Mouse (Mus musculus) embryonic facial prominence, embryonic 15.5 days (tissue): ENCODE results near the gene Xlr4b. TPM values are rescaled to one million over a fixed set of nuclear protein-coding genes. Genes with fewer than 3 reads are reported as not detected.
"Not testable (repeated sequence)": the region's sequence is repeated elsewhere in the genome, so short reads cannot be mapped to it uniquely, and the experiment has no call there.

Experiments used
- ATAC-seq: fragments of 200-750 bp; cut with Nextera tagmentation; 2 replicates; pipeline ENCODE4 v1.8.0; 2017; ENCODE audit warnings: low read depth, moderate TSS enrichment; ENCODE audit not compliant: insufficient number of reproducible peaks, low FRiP score, low TSS enrichment
- H3K27ac ChIP-seq: fragments of 300-500 bp; sonication (generic); replicated peaks from 2 replicates; pipeline ENCODE4 v1.5.1; 2015; ENCODE audit warnings: mild to moderate bottlenecking, inconsistent platforms
- H3K27me3 ChIP-seq: fragments of 300-500 bp; sonication (generic); 2 replicates; pipeline ENCODE4 v1.6.1; 2015; ENCODE audit warnings: inconsistent platforms
- H3K36me3 ChIP-seq: fragments of 300-500 bp; sonication (generic); 2 replicates; pipeline ENCODE4 v1.6.1; 2015; ENCODE audit warnings: mild to moderate bottlenecking, inconsistent platforms
- H3K4me1 ChIP-seq: fragments of 300-500 bp; sonication (generic); 2 replicates; pipeline ENCODE4 v1.6.1; 2015; ENCODE audit warnings: inconsistent platforms
- H3K4me2 ChIP-seq: fragments of 300-500 bp; sonication (generic); replicated peaks from 2 replicates; pipeline ENCODE4 v1.6.1; 2015; ENCODE audit warnings: mild to moderate bottlenecking, inconsistent platforms
- H3K4me3 ChIP-seq: fragments of 300-500 bp; sonication (generic); replicated peaks from 2 replicates; pipeline ENCODE4 v1.5.1; 2015; ENCODE audit warnings: mild to moderate bottlenecking, inconsistent platforms
- H3K9ac ChIP-seq: fragments of 300-500 bp; sonication (generic); 2 replicates; pipeline ENCODE4 v1.6.1; 2015; ENCODE audit warnings: inconsistent platforms
- H3K9me3 ChIP-seq: fragments of 300-500 bp; sonication (generic); replicated peaks from 2 replicates; pipeline ENCODE4 v1.6.1; 2016; ENCODE audit warnings: inconsistent platforms
- WGBS: fragments of 180-500 bp; shearing (Covaris S2); methylation state at CpG from one replicate; pipeline ENCODE4 v1.1.7; 2015; 5-methylcytosine and 5-hydroxymethylcytosine counted together
- polyA plus RNA-seq: library from polyadenylated mRNA; unstranded; fragments of >200 nt; fragmentation: Nextera tagmentation; extraction: Ambion mirVana; gene quantifications from 2 replicates; pipeline ENCODE4 v1.2.1, GENCODE M21; 2015

Gene Xlr4b
- 0.70 and 1.0 TPM in 2 replicates for polyA plus RNA-seq

- H3K9ac ChIP-seq, H3K27me3 ChIP-seq, H3K4me1 ChIP-seq, H3K4me3 ChIP-seq, H3K27ac ChIP-seq, H3K9me3 ChIP-seq, ATAC-seq, H3K4me2 ChIP-seq, H3K36me3 ChIP-seq: not testable (repeated sequence)
- 64% methylated on average over 18 of the region's 19 CpGs for WGBS
These were observed at the start of gene Xlr4b for GRCm38 (mm10) chrX:73213819-73214564. Xlr4b (plus strand) TSS chrX:73214333.

GRCm38 (mm10) chrX:73176889-73177288, 37.2 kb upstream of the Xlr4b start, which contains the start of gene Spin2d:
Spin2d (minus strand) TSS chrX:73176989.
- H3K9ac ChIP-seq, H3K36me3 ChIP-seq, H3K4me1 ChIP-seq, H3K27ac ChIP-seq, H3K4me3 ChIP-seq, H3K4me2 ChIP-seq, H3K9me3 ChIP-seq, H3K27me3 ChIP-seq, ATAC-seq: not testable (repeated sequence)
- 91% methylated on average over 6 of the region's 15 CpGs for WGBS

- H3K9me3 ChIP-seq, H3K36me3 ChIP-seq, H3K4me1 ChIP-seq, H3K4me2 ChIP-seq, ATAC-seq, H3K27ac ChIP-seq, H3K9ac ChIP-seq, H3K27me3 ChIP-seq, H3K4me3 ChIP-seq: not testable (repeated sequence)
- WGBS: 78% methylated on average over 12 of the region's 12 CpGs
These were observed 22.2 kb upstream of the Xlr4b start, which contains the start of gene Xlr3b for GRCm38 (mm10) chrX:73191934-73192333. Xlr3b (plus strand) TSS chrX:73192207.

GRCm38 (mm10) chrX:73225365-73225764, 11.2 kb downstream of the Xlr4b start:
- Histone ChIP-seq H3K4me3 (no peak overlapping the region), H3K36me3 (no peaks in the 10 kb centered on the region), H3K27me3 (0 out of 2 replicates have a peak, but pooled peaks cover 6% of the 10 kb centered on the region), H3K4me2 (no peak overlapping the region), H3K4me1 (no peaks in the 10 kb centered on the region), H3K9ac (no peak overlapping the region), H3K27ac (no peak overlapping the region), H3K9me3 (no peaks in the 10 kb centered on the region)
- no peak for ATAC-seq
- WGBS: 43% methylated on average over 1 of the region's 1 CpGs

- H3K9me3 ChIP-seq: no peaks in the 10 kb centered on the region
- no peaks in the 10 kb centered on the region for H3K36me3 ChIP-seq
- WGBS: 22% methylated on average over 38 of the region's 39 CpGs
- H3K4me3 ChIP-seq: peak within 1 kb of the TSS; percentile 59
- ATAC-seq: peak; percentile 95
- peak within 1 kb of the TSS; percentile 42 for H3K9ac ChIP-seq
- H3K27me3 ChIP-seq: 0 out of 2 replicates have a peak, but pooled peaks cover 6% of the 10 kb centered on the region
- peak within 1 kb of the TSS; percentile 80 for H3K4me2 ChIP-seq
- peak within 1 kb of the TSS; percentile 87 for H3K27ac ChIP-seq
- H3K4me1 ChIP-seq: no peaks in the 10 kb centered on the region
These were observed 13.9 kb downstream of the Xlr4b start, which contains the start of gene F8a for GRCm38 (mm10) chrX:73227914-73228605. F8a (plus strand) TSS chrX:73228291.

GRCm38 (mm10) chrX:73228606-73229214, 14.6 kb downstream of the Xlr4b start:
- 19% methylated on average over 51 of the region's 51 CpGs for WGBS
- Histone ChIP-seq H3K9me3 (no peaks in the 10 kb centered on the region), H3K4me1 (no peaks in the 10 kb centered on the region)

GRCm38 (mm10) chrX:73229288-73229687, 15.2 kb downstream of the Xlr4b start:
- Histone ChIP-seq H3K4me2 (peak overlapping the region; percentile 80), H3K36me3 (no peaks in the 10 kb centered on the region), H3K4me3 (peak overlapping the region; percentile 59), H3K9ac (0 out of 2 replicates have a peak overlapping the region, but pooled peaks have one; percentile 42), H3K27ac (no peak overlapping the region), H3K4me1 (no peaks in the 10 kb centered on the region), H3K9me3 (no peaks in the 10 kb centered on the region), H3K27me3 (0 out of 2 replicates have a peak, but pooled peaks cover 6% of the 10 kb centered on the region)
- ATAC-seq: no peak
- WGBS: 38% methylated on average over 3 of the region's 3 CpGs

More at GRCm38 (mm10) chrX:73228606-73229214, 14.6 kb downstream of the Xlr4b start:
- Histone ChIP-seq H3K27me3 (0 out of 2 replicates have a peak, but pooled peaks cover 6% of the 10 kb centered on the region), H3K36me3 (no peaks in the 10 kb centered on the region), H3K27ac (peak overlapping the region; percentile 87), H3K4me3 (peak overlapping the region; percentile 59), H3K4me2 (peak overlapping the region; percentile 80), H3K9ac (peak overlapping the region; percentile 42)
- ATAC-seq: peak; percentile 74

GRCm38 (mm10) chrX:73242821-73243325, 28.7 kb downstream of the Xlr4b start, which contains the start of gene Xlr4c:
Xlr4c (minus strand) TSS chrX:73243130.
- ATAC-seq, H3K27me3 ChIP-seq, H3K36me3 ChIP-seq, H3K9me3 ChIP-seq, H3K4me1 ChIP-seq, H3K9ac ChIP-seq, H3K4me2 ChIP-seq, H3K27ac ChIP-seq, H3K4me3 ChIP-seq: not testable (repeated sequence)
- WGBS: 75% methylated on average over 14 of the region's 14 CpGs

GRCm38 (mm10) chrX:73262428-73262827, 48.3 kb downstream of the Xlr4b start:
- not testable (repeated sequence) for H3K4me2 ChIP-seq, H3K9me3 ChIP-seq, H3K36me3 ChIP-seq, H3K9ac ChIP-seq, H3K27ac ChIP-seq, H3K4me1 ChIP-seq, H3K27me3 ChIP-seq, H3K4me3 ChIP-seq, ATAC-seq
- WGBS: 88% methylated on average over 1 of the region's 2 CpGs

GRCm38 (mm10) chrX:73265270-73265669, 51.1 kb downstream of the Xlr4b start, which contains the start of gene Xlr3c:
Xlr3c (minus strand) TSS chrX:73265390.
- ATAC-seq, H3K9me3 ChIP-seq, H3K4me2 ChIP-seq, H3K27ac ChIP-seq, H3K4me3 ChIP-seq, H3K36me3 ChIP-seq, H3K4me1 ChIP-seq, H3K9ac ChIP-seq, H3K27me3 ChIP-seq: not testable (repeated sequence)
- 89% methylated on average over 14 of the region's 14 CpGs for WGBS
